Mouse (Mus musculus) hindbrain, embryonic 11.5 days (tissue): Measurements from ENCODE around the gene Copz2. TPM values are rescaled to one million over a fixed set of nuclear protein-coding genes. Genes with fewer than 3 reads are reported as not detected.

Experiments used
- ATAC-seq: fragments of 200-750 bp; cut with Nextera tagmentation; 2 replicates; pipeline ENCODE4 v1.8.0; 2017; ENCODE audit warnings: mild to moderate bottlenecking, moderate TSS enrichment, moderate library complexity; ENCODE audit not compliant: low FRiP score
- DNase-seq: peaks from one replicate; pipeline ENCODE4 v3.0.0-alpha.2; 2015; ENCODE audit warnings: low spot score
- H3K27ac ChIP-seq: fragments of 300-500 bp; sonication (generic); 2 replicates; pipeline ENCODE4 v1.5.1; 2014; ENCODE audit warnings: mild to moderate bottlenecking, low read depth, low read length
- H3K27me3 ChIP-seq: fragments of 300-500 bp; sonication (generic); 2 replicates; pipeline ENCODE4 v1.6.1; 2014; ENCODE audit warnings: mild to moderate bottlenecking, low read length, moderate library complexity, mixed read lengths; ENCODE audit not compliant: control insufficient read depth, insufficient read depth
- H3K36me3 ChIP-seq: fragments of 300-500 bp; sonication (generic); 2 replicates; pipeline ENCODE4 v1.6.1; 2014; ENCODE audit warnings: mild to moderate bottlenecking, low read length, moderate library complexity, mixed read lengths; ENCODE audit not compliant: control insufficient read depth, insufficient read depth
- H3K4me1 ChIP-seq: fragments of 300-500 bp; sonication (generic); replicated peaks from 2 replicates; pipeline ENCODE4 v1.6.1; 2014; ENCODE audit warnings: low read length, mixed read lengths; ENCODE audit not compliant: control insufficient read depth, insufficient read depth
- H3K4me2 ChIP-seq: fragments of 300-500 bp; sonication (generic); replicated peaks from 2 replicates; pipeline ENCODE4 v1.6.1; 2014; ENCODE audit warnings: mild to moderate bottlenecking, low read depth, low read length
- H3K4me3 ChIP-seq: fragments of 300-500 bp; sonication (generic); 2 replicates; pipeline ENCODE4 v1.5.1; 2014; ENCODE audit warnings: low read depth, low read length
- H3K9ac ChIP-seq: fragments of 300-500 bp; sonication (generic); 2 replicates; pipeline ENCODE4 v1.6.1; 2014; ENCODE audit warnings: low read depth, low read length
- H3K9me3 ChIP-seq: fragments of 300-500 bp; sonication (generic); 2 replicates; pipeline ENCODE4 v1.6.1; 2016; ENCODE audit warnings: low read length; ENCODE audit not compliant: control insufficient read depth
- WGBS: fragments of 180-500 bp; shearing (Covaris S2); extraction: QIAGEN DNeasy Blood & Tissue Kit; methylation state at CpG from one replicate; pipeline ENCODE4 v1.1.7; 2014; 5-methylcytosine and 5-hydroxymethylcytosine counted together
- polyA plus RNA-seq: library from polyadenylated mRNA; unstranded; fragments of >200 nt; fragmentation: Nextera tagmentation; extraction: Ambion mirVana; gene quantifications from 2 replicates; pipeline ENCODE4 v1.2.1, GENCODE M21; 2014

Copz2 gene
- polyA plus RNA-seq, 1 experiment from 2014 or later: 62.8 TPM

GRCm38 (mm10) chr11:96816494-96816893 lies 33.2 kb upstream of the Copz2 start:
- H3K4me2 ChIP-seq: no peak overlapping the region
- H3K27ac ChIP-seq: no peak overlapping the region
- H3K9me3 ChIP-seq: no peaks in the 10 kb centered on the region
- H3K36me3 ChIP-seq: peaks cover 15% of the 10 kb centered on the region; the same call in 1 of the 2 replicates
- 100% methylated on average over 1 of the region's 1 CpGs for WGBS
- no peaks in the 10 kb centered on the region for H3K27me3 ChIP-seq
- H3K4me1 ChIP-seq: no peaks in the 10 kb centered on the region
- H3K9ac ChIP-seq: no peak overlapping the region
- ATAC-seq (no peak), DNase-seq (no peak)
- no peak overlapping the region for H3K4me3 ChIP-seq

- no peak for DNase-seq
Measured at GRCm38 (mm10) chr11:96816979-96817378, 32.7 kb upstream of the Copz2 start.

GRCm38 (mm10) chr11:96818128-96818710 lies 31.5 kb upstream of the Copz2 start:
- no peak for DNase-seq

More at GRCm38 (mm10) chr11:96816979-96817378, 32.7 kb upstream of the Copz2 start:
- H3K4me2 ChIP-seq: no peak overlapping the region
- H3K27ac ChIP-seq: no peak overlapping the region
- WGBS: 72% methylated on average over 5 of the region's 5 CpGs
- no peaks in the 10 kb centered on the region for H3K4me1 ChIP-seq
- H3K9ac ChIP-seq: no peak overlapping the region
- ATAC-seq: no peak
- H3K9me3 ChIP-seq: no peaks in the 10 kb centered on the region
- H3K4me3 ChIP-seq: no peak overlapping the region
- no peaks in the 10 kb centered on the region for H3K27me3 ChIP-seq
- H3K36me3 ChIP-seq: peaks cover 17% of the 10 kb centered on the region; the same call in 1 of the 2 replicates

GRCm38 (mm10) chr11:96821956-96822355 lies 27.7 kb upstream of the Copz2 start:
- 96% methylated on average over 10 of the region's 10 CpGs for WGBS
- peaks cover 17% of the 10 kb centered on the region; the same call in 1 of the 2 replicates for H3K36me3 ChIP-seq
- no peak overlapping the region for H3K4me2 ChIP-seq
- DNase-seq (no peak), ATAC-seq (no peak)
- no peak overlapping the region for H3K4me3 ChIP-seq
- H3K9me3 ChIP-seq: no peaks in the 10 kb centered on the region
- peaks cover 12% of the 10 kb centered on the region for H3K4me1 ChIP-seq
- H3K9ac ChIP-seq: no peak overlapping the region
- H3K27ac ChIP-seq: no peak overlapping the region
- H3K27me3 ChIP-seq: no peaks in the 10 kb centered on the region

More at GRCm38 (mm10) chr11:96818128-96818710, 31.5 kb upstream of the Copz2 start:
- ATAC-seq: no peak
- H3K27ac ChIP-seq: no peak overlapping the region
- 86% methylated on average over 8 of the region's 8 CpGs for WGBS
- H3K27me3 ChIP-seq: no peaks in the 10 kb centered on the region
- H3K4me2 ChIP-seq: no peak overlapping the region
- H3K36me3 ChIP-seq: peaks cover 17% of the 10 kb centered on the region; the same call in 1 of the 2 replicates
- no peaks in the 10 kb centered on the region for H3K4me1 ChIP-seq
- H3K9ac ChIP-seq: no peak overlapping the region
- H3K4me3 ChIP-seq: no peak overlapping the region
- H3K9me3 ChIP-seq: no peaks in the 10 kb centered on the region

- Histone ChIP-seq H3K36me3 (peaks cover 16% of the 10 kb centered on the region; the same call in 1 of the 2 replicates), H3K4me2 (peak overlapping the region; percentile 90), H3K4me1 (peaks cover 12% of the 10 kb centered on the region), H3K27me3 (no peaks in the 10 kb centered on the region), H3K9ac (0 out of 2 replicates have a peak overlapping the region, but pooled peaks have one; percentile 11), H3K4me3 (peak overlapping the region; percentile 46; the same call in 1 of the 2 replicates), H3K27ac (no peak overlapping the region), H3K9me3 (no peaks in the 10 kb centered on the region)
- 50% methylated on average over 4 of the region's 4 CpGs for WGBS
- no peak for DNase-seq
- no peak for ATAC-seq
Measured at GRCm38 (mm10) chr11:96822675-96823470, 26.8 kb upstream of the Copz2 start.

GRCm38 (mm10) chr11:96823471-96823837 lies 26.2 kb upstream of the Copz2 start:
- 4% methylated on average over 13 of the region's 13 CpGs for WGBS
- Histone ChIP-seq H3K4me2 (peak overlapping the region; percentile 90), H3K27ac (peak overlapping the region; percentile 75), H3K4me1 (peaks cover 12% of the 10 kb centered on the region), H3K9me3 (no peaks in the 10 kb centered on the region), H3K27me3 (no peaks in the 10 kb centered on the region), H3K4me3 (peak overlapping the region; percentile 46), H3K36me3 (0 out of 2 replicates have a peak, but pooled peaks cover 16% of the 10 kb centered on the region), H3K9ac (peak overlapping the region; percentile 59)
- ATAC-seq (no peak; the same call in none of the 2 replicates), DNase-seq (no peak)

GRCm38 (mm10) chr11:96823880-96824782 lies 25.5 kb upstream of the Copz2 start:
- peak overlapping the region; percentile 46 for H3K4me3 ChIP-seq
- H3K36me3 ChIP-seq: 0 out of 2 replicates have a peak, but pooled peaks cover 16% of the 10 kb centered on the region
- H3K4me2 ChIP-seq: peak overlapping the region; percentile 90
- ATAC-seq: peak; percentile 94
- peak overlapping the region; percentile 59 for H3K9ac ChIP-seq
- peak; percentile 95 for DNase-seq
- peaks cover 12% of the 10 kb centered on the region for H3K4me1 ChIP-seq
- H3K9me3 ChIP-seq: no peaks in the 10 kb centered on the region
- H3K27me3 ChIP-seq: no peaks in the 10 kb centered on the region
- peak overlapping the region; percentile 90 for H3K27ac ChIP-seq
- 3% methylated on average over 23 of the region's 26 CpGs for WGBS

- 0 out of 2 replicates have a peak, but pooled peaks cover 16% of the 10 kb centered on the region for H3K36me3 ChIP-seq
- no peak for DNase-seq
Measured at GRCm38 (mm10) chr11:96824783-96825495, 24.7 kb upstream of the Copz2 start.

More at GRCm38 (mm10) chr11:96824783-96825495, 24.7 kb upstream of the Copz2 start:
- peak overlapping the region; percentile 90; the same call in 1 of the 2 replicates for H3K4me2 ChIP-seq
- H3K4me1 ChIP-seq: peaks cover 12% of the 10 kb centered on the region
- H3K4me3 ChIP-seq: no peak overlapping the region
- H3K27ac ChIP-seq: peak overlapping the region; percentile 90
- no peaks in the 10 kb centered on the region for H3K9me3 ChIP-seq
- no peak for ATAC-seq
- no peaks in the 10 kb centered on the region for H3K27me3 ChIP-seq
- peak overlapping the region; percentile 56 for H3K9ac ChIP-seq
- WGBS: 46% methylated on average over 7 of the region's 7 CpGs
